Mouse (Mus musculus) spleen, postnatal 14 days (tissue): ENCODE measurements at regions not wholly inside any gene's neighbourhood (a gene's known extent, or its start where the extent isn't known, plus 50 kb on each side); places are given as distances from the start of the nearest gene placed in this dataset.

Source experiments
- DNase-seq, 2 experiments: peaks; one replicate each; pipeline ENCODE4 v3.0.0; 2021 to 2022; ENCODE audit warnings: low spot score in 2 of 2

DNA sequence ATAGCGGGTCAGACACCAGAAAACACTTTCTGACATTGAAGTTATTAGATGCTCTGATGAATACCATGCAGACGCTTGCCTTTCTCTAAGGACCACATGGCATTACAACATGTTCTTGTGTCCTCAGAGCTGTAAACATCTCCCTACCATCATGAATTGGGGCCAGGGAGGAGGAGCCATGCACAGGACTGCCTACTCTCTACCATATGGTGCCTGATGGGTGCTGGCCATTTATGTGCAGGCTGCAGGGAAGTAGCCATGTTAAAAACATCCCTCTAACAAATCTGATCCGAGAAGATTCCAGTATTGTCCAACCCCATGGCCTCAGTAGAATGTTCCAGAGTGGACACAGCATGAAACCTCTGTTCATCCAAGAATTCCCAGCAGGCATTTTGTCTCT, 330.1 kb upstream of the Camk1g start:
- DNase-seq, result no peak

DNA sequence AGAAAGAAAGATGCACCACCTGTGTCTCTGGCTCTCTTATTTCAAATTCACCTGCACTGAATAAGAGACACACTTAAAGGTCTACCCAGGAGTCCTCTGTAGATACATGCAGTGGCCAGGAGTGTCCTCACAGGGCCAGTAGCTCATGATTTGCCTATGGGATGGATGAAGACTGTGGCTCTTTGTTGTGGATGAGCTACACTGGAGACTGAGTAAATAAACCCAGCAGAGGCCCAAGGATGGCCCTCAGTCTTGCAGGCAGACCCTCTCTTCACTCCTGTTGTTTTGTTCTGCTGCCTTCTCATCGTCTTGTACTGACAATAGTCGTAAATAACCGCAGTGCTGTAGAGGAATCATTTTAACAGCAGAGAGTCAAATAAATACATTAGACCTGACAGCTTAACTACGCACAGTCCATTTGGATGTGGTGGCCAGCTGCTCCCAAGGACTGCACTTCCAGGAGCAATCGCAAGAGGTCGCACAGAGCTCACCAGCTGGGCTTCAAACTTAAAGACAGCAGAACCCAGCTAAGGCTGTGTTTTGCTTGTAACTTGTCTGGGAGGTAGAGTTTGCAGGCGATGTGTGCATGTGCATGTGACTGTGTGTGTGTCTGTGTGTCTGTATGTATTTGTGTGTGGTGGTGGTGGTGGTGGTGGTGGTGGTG, 328.6 kb upstream of the Camk1g start:
- peak; percentile 11 to 23 for DNase-seq

GRCm38 (mm10) chr1:193697857-193698256, 327.8 kb upstream of the Camk1g start:
- no peak for DNase-seq

- DNase-seq, result no peak
Observed at GRCm38 (mm10) chr1:193697001-193697400, 326.9 kb upstream of the Camk1g start.

- no peak for DNase-seq
Observed at GRCm38 (mm10) chr1:193692991-193693390, 322.9 kb upstream of the Camk1g start.

- no peak for DNase-seq
Observed at GRCm38 (mm10) chr1:193689601-193690000, 319.5 kb upstream of the Camk1g start.

GRCm38 (mm10) chr1:193682917-193683316, 312.8 kb upstream of the Camk1g start:
- no peak for DNase-seq

DNA sequence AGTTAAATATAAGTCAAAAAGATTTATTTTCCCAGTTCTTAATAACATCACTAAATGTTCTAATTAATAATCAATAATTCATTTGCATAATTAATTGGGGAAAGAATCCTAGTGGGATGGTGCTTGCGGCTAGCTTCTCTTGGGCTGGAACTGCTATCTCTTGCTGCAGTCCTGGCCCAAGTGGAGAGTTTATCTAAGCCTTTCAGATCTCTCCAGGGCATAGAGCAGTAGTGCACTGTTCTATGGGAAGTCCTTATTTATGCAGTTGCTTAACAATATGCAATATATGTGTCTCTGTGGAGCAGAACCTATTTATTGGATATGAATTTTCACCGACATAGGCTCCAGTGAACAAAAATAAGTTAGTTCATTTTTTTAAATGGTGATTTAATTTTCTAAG, 308.4 kb upstream of the Camk1g start:
- no peak for DNase-seq

GRCm38 (mm10) chr1:193673236-193673830, 303.2 kb upstream of the Camk1g start:
- peak in 1 of 2 experiments; percentile 15 for DNase-seq

DNA sequence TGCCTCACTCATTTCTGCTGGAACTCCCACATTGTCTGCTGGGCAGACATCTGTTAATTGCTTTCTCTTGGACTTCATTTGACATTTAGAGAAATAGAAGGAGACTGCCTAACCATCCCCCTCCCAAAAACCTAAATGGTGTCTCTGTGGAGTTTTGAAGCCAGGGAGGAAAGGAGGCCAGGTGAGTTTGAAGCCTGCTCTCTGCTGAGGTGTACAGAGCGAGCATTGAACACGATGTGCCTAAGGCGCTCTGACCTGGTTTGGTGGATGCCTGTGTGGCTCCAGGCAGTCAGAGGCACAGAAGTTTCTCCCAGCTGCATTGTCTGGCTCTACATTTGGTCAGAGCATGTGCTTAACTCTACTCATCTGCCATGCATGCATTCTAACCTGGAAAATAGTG, 302.6 kb upstream of the Camk1g start:
- no peak for DNase-seq

DNA sequence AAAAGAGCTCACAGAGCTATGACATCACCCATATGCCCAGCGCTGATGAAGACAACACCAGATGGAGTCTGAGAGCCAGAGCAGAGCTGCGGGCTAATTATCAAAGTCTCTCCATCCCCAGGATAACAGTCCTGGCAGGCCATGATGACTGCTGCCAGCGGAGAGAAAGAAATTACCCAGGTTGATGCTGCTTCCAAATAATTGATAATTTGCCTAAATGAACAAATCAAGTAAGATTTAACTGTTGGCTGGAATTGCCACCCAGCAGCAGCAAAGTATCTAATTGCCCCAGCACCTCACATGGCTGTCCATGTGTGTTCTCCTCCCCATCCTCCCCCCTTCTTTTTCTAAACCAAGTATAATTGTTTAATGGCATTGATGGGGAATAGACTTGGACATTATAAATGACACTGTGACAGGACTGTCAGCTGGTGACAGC, 301.7 kb upstream of the Camk1g start:
- no peak for DNase-seq

- DNase-seq, result no peak
Observed at GRCm38 (mm10) chr1:193671046-193671445, 300.9 kb upstream of the Camk1g start.

DNA sequence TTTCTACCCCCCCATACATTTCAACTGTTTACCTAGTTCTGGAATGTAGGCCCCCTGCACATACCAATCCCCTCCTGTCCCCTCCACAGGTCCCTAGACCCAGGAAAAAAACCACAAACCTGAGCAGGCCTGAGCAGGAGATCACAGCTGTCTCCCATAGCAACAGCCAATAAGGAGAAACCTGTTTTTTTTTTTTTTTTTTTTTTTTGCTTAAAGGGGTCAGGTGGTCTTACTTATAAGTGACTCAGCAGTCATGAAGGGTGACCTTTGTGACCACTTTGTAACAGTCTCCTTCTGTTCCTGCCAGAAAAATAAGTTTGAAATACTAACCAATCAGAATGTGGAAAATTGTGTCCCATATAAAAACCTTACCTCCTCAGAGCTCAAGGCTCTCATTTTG, 299.9 kb upstream of the Camk1g start:
- DNase-seq, result no peak

GRCm38 (mm10) chr1:193668841-193669240, 298.7 kb upstream of the Camk1g start:
- DNase-seq, result peak; percentile 22 to 40

GRCm38 (mm10) chr1:193665854-193666253, 295.8 kb upstream of the Camk1g start:
- no peak for DNase-seq

GRCm38 (mm10) chr1:193664569-193664968, 294.5 kb upstream of the Camk1g start:
- DNase-seq, result no peak

DNA sequence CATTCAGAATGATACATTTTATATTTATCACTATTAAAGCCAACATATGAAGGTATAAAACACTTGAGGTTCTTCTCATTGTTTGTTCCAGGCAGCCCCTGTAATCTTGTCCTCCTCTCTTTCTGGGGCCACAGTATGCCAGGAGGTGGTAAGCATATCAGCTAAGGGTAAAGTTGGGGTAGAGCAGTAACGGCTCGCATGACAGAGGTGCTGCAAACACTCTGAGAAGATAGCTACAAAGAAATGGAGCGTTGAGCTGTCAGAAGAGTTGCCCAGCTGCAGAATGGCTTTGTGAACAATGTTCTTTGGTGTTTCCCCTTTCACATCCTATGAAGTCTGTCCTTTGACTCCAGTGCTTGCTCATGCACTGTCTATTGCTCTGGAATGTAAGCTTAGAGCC, 293.5 kb upstream of the Camk1g start:
- no peak for DNase-seq

DNA sequence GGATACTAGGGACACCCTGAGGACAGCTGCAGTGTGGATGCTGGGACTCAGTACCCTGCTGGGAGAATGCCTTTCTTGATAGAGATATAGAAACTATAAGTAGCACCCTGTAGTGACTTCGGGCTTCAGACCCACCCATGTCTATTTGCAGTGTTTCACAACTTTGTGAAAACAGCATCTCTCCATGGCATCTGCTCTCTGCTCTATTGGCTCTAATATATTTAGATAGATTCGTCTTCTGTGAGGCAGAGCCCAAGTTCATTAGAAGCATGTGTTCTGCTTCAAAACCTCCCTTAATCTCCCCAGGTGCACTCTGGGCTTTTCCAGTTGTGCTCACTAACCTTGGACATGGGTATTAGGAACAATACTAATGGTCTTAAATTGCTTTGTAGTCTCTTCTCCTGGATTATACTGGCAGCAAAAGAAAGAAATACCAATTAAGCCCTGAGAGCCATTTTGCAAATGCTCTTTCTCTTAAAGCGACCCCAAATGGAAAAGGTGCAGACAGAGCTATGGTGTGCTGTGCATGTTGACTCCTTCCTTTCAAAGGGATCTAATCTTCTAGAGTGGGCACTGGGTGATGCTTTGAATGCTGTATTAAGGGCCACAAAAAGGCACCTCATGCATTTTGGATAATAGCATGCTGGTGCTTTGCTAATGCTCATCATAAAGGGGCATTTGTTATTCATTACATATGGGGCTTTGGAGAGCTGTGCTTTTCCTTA, 292.2 kb upstream of the Camk1g start:
- no peak for DNase-seq

GRCm38 (mm10) chr1:193661377-193661776, 291.3 kb upstream of the Camk1g start:
- no peak for DNase-seq

- no peak for DNase-seq
Observed at GRCm38 (mm10) chr1:193655076-193655677, 285.1 kb upstream of the Camk1g start.

DNA sequence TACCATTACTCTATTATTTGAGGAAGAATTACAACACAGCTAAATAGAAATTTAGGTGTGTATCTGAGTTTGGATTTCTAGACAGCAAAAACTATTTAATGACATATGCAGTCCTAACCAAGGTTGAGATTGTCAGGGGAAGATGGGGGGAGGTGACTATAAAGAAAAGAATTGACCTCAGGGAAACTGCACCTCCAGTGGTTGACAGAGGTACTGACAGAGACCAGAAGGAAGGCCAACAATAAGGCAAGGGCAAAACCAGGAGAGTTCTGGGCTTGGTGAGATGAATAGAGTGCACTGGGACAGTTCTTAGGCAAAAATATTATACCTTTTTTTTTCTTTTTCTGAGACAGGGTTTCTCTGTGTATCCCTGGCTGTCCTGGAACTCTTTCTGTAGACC, 280.2 kb upstream of the Camk1g start:
- DNase-seq, result no peak

GRCm38 (mm10) chr1:193649400-193649799, 279.3 kb upstream of the Camk1g start:
- DNase-seq, result no peak
